Mouse (Mus musculus) liver, postnatal 0 days (tissue): ENCODE data around the gene Itga5. TPM values are rescaled to one million over a fixed set of nuclear protein-coding genes. Genes with fewer than 3 reads are reported as not detected.

Source experiments
- ATAC-seq: fragments of 200-750 bp; cut with Nextera tagmentation; 2 replicates; pipeline ENCODE4 v1.8.0; 2017; ENCODE audit warnings: mild to moderate bottlenecking, moderate library complexity
- DNase-seq: peaks from one replicate; pipeline ENCODE4 v3.0.0-alpha.2; 2016
- H3K27ac ChIP-seq: fragments of 300-500 bp; sonication (generic); 2 replicates; pipeline ENCODE4 v1.5.1; 2014; ENCODE audit warnings: antibody characterized with exemption, moderate library complexity, mild to moderate bottlenecking, low read depth
- H3K27me3 ChIP-seq: fragments of 300-500 bp; sonication (generic); 2 replicates; pipeline ENCODE4 v1.6.1; 2014; ENCODE audit warnings: low read length, control low read depth, mixed read lengths; ENCODE audit not compliant: insufficient read depth
- H3K36me3 ChIP-seq: fragments of 300-500 bp; sonication (generic); replicated peaks from 2 replicates; pipeline ENCODE4 v1.6.1; 2014; ENCODE audit warnings: mild to moderate bottlenecking, control low read depth, low read length, moderate library complexity, mixed read lengths; ENCODE audit not compliant: insufficient read depth
- H3K4me1 ChIP-seq: fragments of 300-500 bp; sonication (generic); 2 replicates; pipeline ENCODE4 v1.6.1; 2014; ENCODE audit warnings: antibody characterized with exemption, mild to moderate bottlenecking, control low read depth; ENCODE audit not compliant: insufficient read depth
- H3K4me2 ChIP-seq: fragments of 300-500 bp; sonication (generic); 2 replicates; pipeline ENCODE4 v1.6.1; 2014; ENCODE audit warnings: low read depth, mild to moderate bottlenecking, low read length, moderate library complexity, mixed read lengths
- H3K4me3 ChIP-seq: fragments of 300-500 bp; sonication (generic); 2 replicates; pipeline ENCODE4 v1.5.1; 2014; ENCODE audit warnings: low read depth, low read length
- H3K9ac ChIP-seq: fragments of 300-500 bp; sonication (generic); replicated peaks from 2 replicates; pipeline ENCODE4 v1.6.1; 2014; ENCODE audit warnings: mild to moderate bottlenecking, moderate library complexity
- H3K9me3 ChIP-seq: fragments of 300-500 bp; sonication (generic); 2 replicates; pipeline ENCODE4 v1.6.1; 2016; ENCODE audit warnings: mild to moderate bottlenecking, control low read depth, low read length, mixed read lengths
- CTCF ChIP-seq: sonication (generic); IDR thresholded peaks from 2 replicates; pipeline ENCODE4 v1.5.1; 2016; ENCODE audit warnings: antibody characterized with exemption, low read depth
- EP300 ChIP-seq: IDR thresholded peaks from 2 replicates; pipeline ENCODE4 v1.6.1; 2016; ENCODE audit warnings: antibody characterized with exemption, low read depth, mild to moderate bottlenecking
- WGBS: fragments of 180-500 bp; shearing (Covaris S2); extraction: QIAGEN DNeasy Blood & Tissue Kit; methylation state at CpG from one replicate; pipeline ENCODE4 v1.1.7; 2014; ENCODE audit not compliant: insufficient replicate concordance; 5-methylcytosine and 5-hydroxymethylcytosine counted together
- polyA plus RNA-seq: library from polyadenylated mRNA; unstranded; fragments of >200 nt; fragmentation: Nextera tagmentation; extraction: Ambion mirVana; gene quantifications from 2 replicates; pipeline ENCODE4 v1.2.1, GENCODE M21; 2015

Itga5 gene
- polyA plus RNA-seq, 1 experiment from 2014 or later, result 16.0 TPM

DNA sequence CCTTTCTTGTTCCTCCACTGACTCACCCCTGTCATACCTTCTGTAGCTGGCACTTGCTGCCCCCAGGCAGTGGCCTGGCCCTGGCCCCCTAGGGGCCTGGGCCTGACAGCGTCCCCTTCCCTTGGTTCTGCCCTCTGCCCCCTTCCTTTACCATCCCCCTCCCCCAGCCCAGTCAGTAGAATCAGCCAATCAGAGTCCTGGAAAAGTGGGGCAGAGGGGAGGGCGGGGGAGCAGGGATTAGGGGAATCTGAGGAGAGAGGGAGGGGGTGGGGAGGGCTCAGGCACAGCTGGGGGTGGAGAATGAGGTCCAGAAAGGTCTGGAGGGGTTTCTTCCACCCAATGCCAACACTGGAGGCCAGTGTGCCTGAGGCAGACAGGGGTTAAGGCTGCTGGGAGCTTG lies 32.4 kb downstream of the Itga5 start:
- H3K4me3 ChIP-seq, result peak overlapping the region; percentile 19; the same call in 1 of the 2 replicates

DNA sequence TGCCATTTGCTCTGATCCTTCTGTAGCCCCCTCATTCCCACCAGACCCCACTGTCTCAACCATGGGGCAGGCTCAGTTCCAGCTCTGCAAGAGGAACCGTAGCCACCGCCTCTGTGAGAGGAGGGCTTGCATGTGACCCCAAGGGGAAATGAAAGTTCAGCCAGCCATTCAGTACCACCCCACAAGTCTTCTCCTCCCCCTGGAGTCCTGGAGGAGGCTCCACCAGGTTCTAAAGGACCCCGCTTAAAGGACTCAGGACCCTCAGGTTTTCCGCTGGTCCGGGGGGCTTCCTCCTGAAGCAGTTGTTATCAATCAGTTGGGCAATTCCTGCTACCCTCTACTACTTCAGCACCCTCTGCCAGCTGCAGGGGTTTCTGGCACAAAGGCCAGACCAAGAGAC lies 32.8 kb downstream of the Itga5 start:
- no peak for TF ChIP-seq EP300
- no peak for TF ChIP-seq CTCF
- ATAC-seq (peak; percentile 58), DNase-seq (peak; percentile 38)
- peak overlapping the region; percentile 19; the same call in 1 of the 2 replicates for H3K4me3 ChIP-seq
- 42% methylated on average over 5 of the region's 5 CpGs for WGBS
- peaks cover 16% of the 10 kb centered on the region for H3K4me1 ChIP-seq
- 0 out of 2 replicates have a peak, but pooled peaks cover 4% of the 10 kb centered on the region for H3K27me3 ChIP-seq
- H3K27ac ChIP-seq, result peak overlapping the region; percentile 65
- peak overlapping the region; percentile 62 for H3K4me2 ChIP-seq
- H3K9me3 ChIP-seq, result no peaks in the 10 kb centered on the region
- peak overlapping the region; percentile 37 for H3K9ac ChIP-seq
- H3K36me3 ChIP-seq, result no peaks in the 10 kb centered on the region

More for the DNA sequence above, 32.4 kb downstream of the Itga5 start:
- DNase-seq (peak; percentile 65), ATAC-seq (peak; percentile 66)
- Histone ChIP-seq H3K9ac (peak overlapping the region; percentile 37; the same call in 1 of the 2 replicates), H3K36me3 (no peaks in the 10 kb centered on the region), H3K4me1 (peaks cover 20% of the 10 kb centered on the region), H3K27ac (peak overlapping the region; percentile 25), H3K4me2 (peak overlapping the region; percentile 62), H3K27me3 (peaks cover 8% of the 10 kb centered on the region; the same call in 1 of the 2 replicates), H3K9me3 (no peaks in the 10 kb centered on the region)
- WGBS, result 32% methylated on average over 2 of the region's 2 CpGs
- TF ChIP-seq CTCF (no peak; the same call in 1 of the 2 replicates), EP300 (no peak)

DNA sequence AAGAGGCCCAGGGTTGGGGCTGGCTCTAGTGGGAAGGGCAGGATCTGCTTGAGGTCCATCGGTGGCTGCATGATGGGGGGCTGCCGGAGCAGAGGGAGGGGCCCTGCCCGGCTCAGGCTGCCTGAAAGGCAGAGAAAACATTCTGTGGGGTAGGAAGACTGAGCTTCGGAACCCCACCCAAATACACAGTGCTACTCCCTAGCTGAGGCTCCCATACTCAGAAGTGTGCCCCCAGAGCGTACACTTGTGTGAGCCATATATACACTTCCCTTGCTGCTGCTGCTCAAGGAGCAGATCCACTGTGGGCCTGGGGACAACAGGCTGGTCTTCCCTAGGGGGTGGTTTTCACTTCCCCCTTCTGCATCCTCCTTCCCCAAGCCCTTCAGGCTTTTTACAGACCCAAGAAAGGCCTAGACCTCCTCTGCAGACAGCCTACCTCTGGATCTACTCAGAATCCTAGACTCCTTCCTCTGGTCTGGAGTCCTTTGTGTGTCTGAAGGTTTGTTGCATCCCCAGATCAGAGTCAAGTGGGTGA lies 33.4 kb downstream of the Itga5 start:
- TF ChIP-seq EP300, result no peak
- no peak for TF ChIP-seq CTCF
- peak; percentile 43 for ATAC-seq
- no peak for DNase-seq
- no peaks in the 10 kb centered on the region for H3K36me3 ChIP-seq
- no peaks in the 10 kb centered on the region for H3K9me3 ChIP-seq
- H3K27ac ChIP-seq, result peak overlapping the region; percentile 65
- H3K9ac ChIP-seq, result peak overlapping the region; percentile 37; the same call in 1 of the 2 replicates
- H3K4me2 ChIP-seq, result peak overlapping the region; percentile 62
- H3K4me3 ChIP-seq, result peak overlapping the region; percentile 19; the same call in 1 of the 2 replicates
- H3K4me1 ChIP-seq, result peaks cover 16% of the 10 kb centered on the region
- no peaks in the 10 kb centered on the region for H3K27me3 ChIP-seq
- 45% methylated on average over 5 of the region's 5 CpGs for WGBS

DNA sequence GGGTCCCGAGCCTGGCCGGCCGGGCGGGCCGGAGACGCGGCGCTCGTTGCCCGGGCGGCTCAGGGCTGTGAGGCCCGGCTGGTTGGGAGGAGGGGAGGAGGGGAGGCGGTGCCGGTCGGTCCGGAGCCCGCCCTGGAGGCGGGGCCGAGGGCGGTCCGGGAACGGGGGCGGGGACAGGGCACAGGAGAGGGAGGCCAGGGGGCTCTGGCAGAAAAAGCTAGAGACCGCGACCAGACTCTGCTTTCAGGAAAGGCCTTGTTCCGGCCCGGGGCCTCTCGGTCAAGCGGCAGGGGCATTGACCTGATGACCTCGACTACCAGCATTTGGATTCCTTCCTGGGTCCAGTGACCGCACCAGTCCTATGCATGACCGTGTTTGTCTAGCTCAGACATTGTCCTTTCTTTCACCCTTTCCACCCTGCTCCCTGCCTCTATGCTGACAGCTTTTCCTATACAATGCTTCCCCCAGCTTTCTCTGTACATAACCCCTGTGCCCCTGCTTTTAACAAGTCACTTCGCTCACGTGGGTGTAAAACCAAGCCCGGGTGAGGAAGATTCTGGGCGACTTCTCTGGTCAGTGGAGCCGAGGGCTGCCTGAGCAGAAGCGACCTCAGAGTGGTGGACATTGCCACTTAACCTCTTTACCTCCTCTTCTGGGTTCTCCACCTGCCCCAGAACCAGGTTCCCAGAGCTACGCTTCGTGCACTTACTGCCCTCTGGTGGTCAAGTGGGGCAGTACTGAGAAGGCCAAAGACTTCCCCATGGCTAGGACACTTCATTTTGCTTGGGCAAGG lies 42.9 kb downstream of the Itga5 start:
- DNase-seq (peak; percentile 93), ATAC-seq (peak; percentile 95)
- H3K9ac ChIP-seq, result peak overlapping the region; percentile 65
- peaks cover 21% of the 10 kb centered on the region for H3K4me1 ChIP-seq
- WGBS, result 1% methylated on average over 35 of the region's 40 CpGs
- TF ChIP-seq EP300 (no peak), CTCF (peak; percentile 99)
- H3K4me2 ChIP-seq, result peak overlapping the region; percentile 89
- H3K9me3 ChIP-seq, result no peaks in the 10 kb centered on the region
- H3K27me3 ChIP-seq, result no peaks in the 10 kb centered on the region
- H3K4me3 ChIP-seq, result peak overlapping the region; percentile 58
- no peaks in the 10 kb centered on the region; the same call in 1 of the 2 replicates for H3K36me3 ChIP-seq
- peak overlapping the region; percentile 76 for H3K27ac ChIP-seq

DNA sequence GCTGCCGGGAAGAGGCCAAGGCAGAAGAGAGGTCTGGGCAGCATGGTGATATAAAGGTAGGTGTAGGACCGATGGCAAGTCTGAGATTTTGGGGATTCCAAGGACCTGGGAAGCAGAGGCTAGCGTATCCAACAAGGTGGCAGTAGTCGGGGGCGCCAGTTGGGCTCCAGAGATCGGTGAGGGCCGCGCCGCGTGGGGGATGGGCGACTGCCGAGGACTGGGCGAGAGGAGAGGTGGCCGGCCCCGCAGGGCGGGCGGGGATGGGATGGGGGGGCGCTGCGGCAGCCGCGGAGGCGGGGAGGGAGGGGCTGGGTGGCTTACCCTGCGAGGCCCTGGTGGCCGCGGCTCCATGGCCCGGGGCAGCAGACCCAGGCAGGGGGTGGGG lies 43.5 kb downstream of the Itga5 start:
- ATAC-seq, result peak; percentile 47
- Histone ChIP-seq H3K4me2 (peak overlapping the region; percentile 89), H3K27me3 (no peaks in the 10 kb centered on the region), H3K4me1 (peaks cover 21% of the 10 kb centered on the region), H3K4me3 (peak overlapping the region; percentile 58), H3K9me3 (no peaks in the 10 kb centered on the region), H3K36me3 (no peaks in the 10 kb centered on the region; the same call in none of the 2 replicates), H3K27ac (peak overlapping the region; percentile 76), H3K9ac (peak overlapping the region; percentile 65)
- TF ChIP-seq CTCF (no peak), EP300 (no peak)
- DNase-seq, result no peak
- WGBS, result 13% methylated on average over 7 of the region's 26 CpGs

DNA sequence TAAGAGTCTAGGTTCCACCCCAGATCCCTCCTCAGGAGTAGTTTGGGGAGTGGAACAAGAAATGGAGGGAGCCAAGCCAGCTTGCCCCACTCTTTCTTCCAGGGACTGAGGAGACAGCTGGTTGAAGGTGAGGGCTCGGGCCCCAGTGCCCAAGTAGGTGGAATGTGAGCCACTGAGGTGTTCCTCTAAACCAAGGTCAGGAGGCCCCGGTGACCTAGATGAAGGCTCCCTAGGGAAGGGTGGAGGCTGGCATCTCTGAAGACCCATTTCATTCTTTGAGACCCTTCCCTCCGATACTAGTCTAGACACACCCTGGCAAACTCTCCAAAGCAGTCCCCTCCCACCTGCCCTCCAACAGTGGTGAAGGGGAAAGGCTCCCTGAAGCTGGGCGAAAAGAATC lies 44.2 kb downstream of the Itga5 start:
- no peaks in the 10 kb centered on the region for H3K9me3 ChIP-seq
- H3K27ac ChIP-seq, result no peak overlapping the region
- TF ChIP-seq CTCF (no peak), EP300 (no peak)
- H3K27me3 ChIP-seq, result no peaks in the 10 kb centered on the region
- ATAC-seq, result no peak
- DNase-seq, result no peak
- H3K4me3 ChIP-seq, result no peak overlapping the region; the same call in 1 of the 2 replicates
- H3K9ac ChIP-seq, result peak overlapping the region; percentile 65; the same call in 1 of the 2 replicates
- H3K36me3 ChIP-seq, result peaks cover 2% of the 10 kb centered on the region
- peak overlapping the region; percentile 89 for H3K4me2 ChIP-seq
- H3K4me1 ChIP-seq, result peaks cover 21% of the 10 kb centered on the region
- WGBS, result 71% methylated on average over 4 of the region's 4 CpGs
